Mouse (Mus musculus): ENCODE measurements at regions not wholly inside any gene's neighbourhood (a gene's known extent, or its start where the extent isn't known, plus 50 kb on each side); places are given as distances from the start of the nearest gene placed in this dataset.

DNA sequence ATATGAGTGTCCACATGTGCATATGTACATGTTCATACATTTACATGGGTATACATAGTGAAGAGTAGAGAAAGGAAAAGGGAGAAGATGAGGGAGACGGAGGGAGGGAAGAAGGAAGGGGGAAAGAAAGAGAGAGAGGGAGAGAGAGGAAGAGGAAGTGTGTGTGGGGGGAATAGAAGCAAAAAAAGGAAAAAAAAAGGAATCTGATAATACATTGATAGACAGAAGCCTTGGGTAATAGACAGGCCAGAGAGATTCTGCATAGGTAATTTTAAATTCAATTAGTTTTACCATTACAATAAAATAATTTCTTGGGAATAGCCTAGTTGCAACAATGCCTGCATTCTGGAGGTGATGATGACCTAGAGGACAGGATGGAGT lies 701.0 kb downstream of the Kcnj2 start:
- Histone ChIP-seq H3K9ac (replicated peaks) (no peak overlapping the region), H3K27me3 (no peaks in the 10 kb centered on the region), H3K27ac (no peak overlapping the region), H3K4me1 (replicated peaks) (no peaks in the 10 kb centered on the region), H3K36me3 (no peaks in the 10 kb centered on the region), H3K9me3 (no peaks in the 10 kb centered on the region), H3K4me3 (replicated peaks) (no peak overlapping the region), H3K4me2 (no peak overlapping the region)
- WGBS = 97% methylated on average over 1 of the region's 1 CpGs
- no peak for ATAC-seq (ENCODE audit: insufficient number of reproducible peaks, insufficient read depth, low FRiP score, low TSS enrichment, low read depth)

DNA sequence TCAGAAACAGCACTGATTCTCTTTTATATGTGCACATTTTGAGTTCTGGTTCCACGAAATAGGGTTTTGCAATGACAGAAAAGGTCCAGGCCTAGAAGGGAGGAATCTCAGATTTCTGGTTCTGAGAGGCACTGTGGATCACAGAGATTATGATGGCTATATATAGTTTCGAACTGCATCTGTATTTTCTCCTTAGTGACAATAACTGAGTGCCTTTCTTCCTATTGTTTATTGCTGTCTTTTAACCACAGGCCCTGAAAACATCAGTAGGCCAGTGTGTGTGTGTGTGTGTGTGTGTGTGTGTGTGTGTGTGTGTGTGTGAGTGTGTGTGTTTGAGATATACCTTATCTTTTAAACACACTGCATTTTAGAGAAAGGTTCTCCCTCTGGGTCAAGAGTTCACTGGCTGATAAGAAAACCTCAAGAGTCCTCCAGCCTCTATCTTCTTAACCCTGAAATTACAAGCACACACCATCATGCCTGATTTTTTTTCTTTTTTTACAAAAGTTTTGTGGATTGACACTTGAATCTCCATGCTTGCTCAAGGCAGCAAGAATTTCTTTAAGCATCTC lies 708.2 kb downstream of the Kcnj2 start:
- Histone ChIP-seq H3K27ac (no peak overlapping the region), H3K9me3 (no peaks in the 10 kb centered on the region), H3K27me3 (no peaks in the 10 kb centered on the region), H3K4me3 (replicated peaks) (no peak overlapping the region), H3K36me3 (no peaks in the 10 kb centered on the region), H3K9ac (replicated peaks) (no peak overlapping the region), H3K4me1 (replicated peaks) (peaks cover 8% of the 10 kb centered on the region; the same call in 1 of the 2 replicates), H3K4me2 (no peak overlapping the region)
- no peak for ATAC-seq (ENCODE audit: insufficient number of reproducible peaks, insufficient read depth, low FRiP score, low TSS enrichment, low read depth)
- WGBS = 84% methylated on average over 2 of the region's 2 CpGs

DNA sequence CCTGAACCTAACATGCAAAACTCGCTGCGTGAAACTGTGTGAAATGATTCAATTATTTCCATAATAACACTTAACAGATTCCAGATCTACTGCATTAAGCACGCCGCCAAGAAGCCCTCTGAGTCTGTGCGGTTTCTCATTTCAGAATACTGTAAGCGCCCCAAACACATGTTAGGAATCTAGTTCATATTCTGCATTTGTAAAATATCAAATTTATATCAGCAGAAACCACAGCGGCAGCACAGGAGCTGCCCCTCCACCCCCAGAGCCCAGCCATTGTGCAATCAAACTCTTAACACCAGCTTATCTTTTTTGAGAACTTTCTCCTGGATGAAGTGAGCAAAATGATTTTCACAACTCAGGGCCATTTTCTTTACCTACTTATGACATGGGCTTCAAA lies 715.4 kb downstream of the Kcnj2 start:
- Histone ChIP-seq H3K27ac (no peak overlapping the region), H3K9ac (replicated peaks) (no peak overlapping the region), H3K4me1 (replicated peaks) (peaks cover 17% of the 10 kb centered on the region), H3K36me3 (no peaks in the 10 kb centered on the region), H3K27me3 (no peaks in the 10 kb centered on the region), H3K9me3 (no peaks in the 10 kb centered on the region), H3K4me3 (replicated peaks) (no peak overlapping the region), H3K4me2 (no peak overlapping the region)
- WGBS = 44% methylated on average over 7 of the region's 7 CpGs
- ATAC-seq (ENCODE audit: insufficient number of reproducible peaks, insufficient read depth, low FRiP score, low TSS enrichment, low read depth) = no peak

DNA sequence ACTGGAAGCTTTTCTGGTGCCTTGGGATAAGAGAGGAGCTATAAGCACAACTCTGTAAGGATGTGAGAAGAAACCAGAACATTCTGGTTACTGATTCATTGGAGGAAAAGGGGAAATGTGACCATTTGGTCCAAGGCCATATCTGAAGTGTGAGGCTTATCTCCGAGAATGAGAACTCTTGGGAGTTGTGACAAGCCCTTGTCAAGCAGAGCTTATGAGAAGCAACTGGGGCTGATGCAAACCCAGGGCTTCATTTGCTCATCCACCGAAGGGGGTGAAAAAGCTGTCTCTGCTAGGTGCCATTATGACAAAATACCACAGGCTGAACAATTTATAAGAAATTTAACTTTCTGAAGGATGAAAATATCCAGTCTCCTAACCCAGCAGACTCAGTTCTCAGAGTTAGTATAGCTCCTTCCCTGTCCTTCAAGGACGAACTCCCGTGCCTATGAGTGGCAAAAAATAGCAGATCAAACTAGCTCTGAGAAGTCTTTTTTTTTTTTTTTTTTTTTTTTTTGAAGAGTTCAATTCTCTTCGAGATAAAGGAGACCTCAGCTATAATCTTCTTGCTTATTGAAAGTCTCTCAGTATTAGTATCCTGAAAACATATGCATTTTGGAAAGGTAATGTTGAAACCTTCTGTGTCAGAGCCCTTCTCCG lies 725.4 kb downstream of the Kcnj2 start:
- Histone ChIP-seq H3K4me2 (no peak overlapping the region), H3K9ac (replicated peaks) (no peak overlapping the region), H3K27me3 (no peaks in the 10 kb centered on the region; the same call in 1 of the 2 replicates), H3K27ac (no peak overlapping the region), H3K4me3 (replicated peaks) (no peak overlapping the region), H3K36me3 (no peaks in the 10 kb centered on the region), H3K9me3 (no peaks in the 10 kb centered on the region), H3K4me1 (replicated peaks) (no peaks in the 10 kb centered on the region; the same call in 1 of the 2 replicates)
- 76% methylated on average over 6 of the region's 6 CpGs for WGBS
- no peak for ATAC-seq (ENCODE audit: insufficient number of reproducible peaks, insufficient read depth, low FRiP score, low TSS enrichment, low read depth)

- Histone ChIP-seq H3K27ac (no peak overlapping the region), H3K4me2 (no peak overlapping the region), H3K36me3 (no peaks in the 10 kb centered on the region), H3K4me3 (replicated peaks) (no peak overlapping the region), H3K27me3 (no peaks in the 10 kb centered on the region), H3K9ac (replicated peaks) (no peak overlapping the region), H3K4me1 (replicated peaks) (peaks cover 6% of the 10 kb centered on the region; the same call in 1 of the 2 replicates), H3K9me3 (no peaks in the 10 kb centered on the region)
- no peak for ATAC-seq (ENCODE audit: insufficient number of reproducible peaks, insufficient read depth, low FRiP score, low TSS enrichment, low read depth)
- 87% methylated on average over 3 of the region's 3 CpGs for WGBS
These were observed 735.1 kb downstream of the Kcnj2 start for GRCm38 (mm10) chr11:111801033-111801432.

GRCm38 (mm10) chr11:111816176-111816775 lies 750.3 kb downstream of the Kcnj2 start:
- Histone ChIP-seq H3K9me3 (no peaks in the 10 kb centered on the region), H3K9ac (replicated peaks) (no peak overlapping the region), H3K4me2 (no peak overlapping the region), H3K4me1 (replicated peaks) (peaks cover 32% of the 10 kb centered on the region), H3K27me3 (no peaks in the 10 kb centered on the region), H3K36me3 (no peaks in the 10 kb centered on the region), H3K27ac (no peak overlapping the region), H3K4me3 (replicated peaks) (no peak overlapping the region)
- no peak for ATAC-seq (ENCODE audit: insufficient number of reproducible peaks, insufficient read depth, low FRiP score, low TSS enrichment, low read depth)
- WGBS = 94% methylated on average over 18 of the region's 18 CpGs

- WGBS = 2% methylated on average over 10 of the region's 10 CpGs
- Histone ChIP-seq H3K27ac (peak overlapping the region; percentile 50; the same call in 1 of the 2 replicates), H3K4me1 (replicated peaks) (peaks cover 28% of the 10 kb centered on the region), H3K9ac (replicated peaks) (no peak overlapping the region; the same call in 1 of the 2 replicates), H3K9me3 (no peaks in the 10 kb centered on the region), H3K4me3 (replicated peaks) (no peak overlapping the region), H3K4me2 (peak overlapping the region; percentile 27; the same call in 1 of the 2 replicates), H3K36me3 (no peaks in the 10 kb centered on the region), H3K27me3 (no peaks in the 10 kb centered on the region)
- no peak for ATAC-seq (ENCODE audit: insufficient number of reproducible peaks, insufficient read depth, low FRiP score, low TSS enrichment, low read depth)
These were observed 752.2 kb downstream of the Kcnj2 start for GRCm38 (mm10) chr11:111818124-111818523.

DNA sequence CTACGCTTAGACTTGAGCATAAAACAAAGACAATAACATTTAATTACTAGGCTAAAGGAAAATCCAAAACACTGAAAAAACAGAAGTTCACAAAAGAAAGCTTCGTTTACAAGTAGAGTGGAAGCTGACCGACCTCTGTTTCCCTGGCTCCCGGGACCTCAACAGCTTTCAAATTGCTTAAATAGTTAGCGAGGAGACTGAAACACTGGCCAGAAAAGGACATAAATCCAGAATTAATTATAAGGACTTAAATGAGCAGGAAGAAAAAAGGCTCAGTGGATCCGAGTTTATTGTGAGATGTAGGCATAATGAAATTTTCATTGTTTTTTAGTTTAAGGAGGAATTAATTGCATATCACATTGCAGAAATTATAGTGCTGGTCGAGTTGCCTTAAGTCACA lies 754.4 kb downstream of the Kcnj2 start:
- Histone ChIP-seq H3K27ac (no peak overlapping the region), H3K9me3 (no peaks in the 10 kb centered on the region), H3K4me3 (replicated peaks) (no peak overlapping the region), H3K4me2 (no peak overlapping the region), H3K4me1 (replicated peaks) (peaks cover 28% of the 10 kb centered on the region), H3K9ac (replicated peaks) (no peak overlapping the region), H3K27me3 (no peaks in the 10 kb centered on the region), H3K36me3 (no peaks in the 10 kb centered on the region)
- ATAC-seq (ENCODE audit: insufficient number of reproducible peaks, insufficient read depth, low FRiP score, low TSS enrichment, low read depth) = no peak
- 9% methylated on average over 7 of the region's 7 CpGs for WGBS

DNA sequence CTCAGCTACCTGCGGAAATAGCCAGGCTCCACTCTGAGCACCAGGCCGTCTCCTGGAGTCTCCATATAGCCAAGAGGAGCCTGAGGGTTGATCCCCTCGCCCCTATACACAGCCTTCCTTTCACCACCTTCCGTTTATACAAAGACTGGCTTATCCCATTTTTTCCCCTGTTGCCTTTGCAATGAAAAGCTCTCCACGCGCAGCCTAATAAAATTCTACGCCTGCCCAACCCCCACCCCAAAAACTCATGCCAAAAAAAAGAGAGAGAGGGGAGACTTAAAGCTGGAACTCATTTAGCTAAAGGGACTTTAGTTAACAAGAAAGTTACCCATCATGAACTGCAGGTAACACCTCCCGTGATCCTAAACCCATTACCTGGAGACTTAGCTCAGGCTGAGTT lies 762.5 kb downstream of the Kcnj2 start:
- Histone ChIP-seq H3K27me3 (no peaks in the 10 kb centered on the region; the same call in 1 of the 2 replicates), H3K4me3 (replicated peaks) (no peak overlapping the region), H3K9me3 (no peaks in the 10 kb centered on the region), H3K27ac (peak overlapping the region; percentile 87), H3K4me1 (replicated peaks) (peaks cover 27% of the 10 kb centered on the region), H3K9ac (replicated peaks) (no peak overlapping the region), H3K36me3 (no peaks in the 10 kb centered on the region), H3K4me2 (no peak overlapping the region)
- ATAC-seq (ENCODE audit: insufficient number of reproducible peaks, insufficient read depth, low FRiP score, low TSS enrichment, low read depth) = peak; percentile 91
- WGBS = 16% methylated on average over 8 of the region's 8 CpGs

- Histone ChIP-seq H3K36me3 (no peaks in the 10 kb centered on the region), H3K27me3 (no peaks in the 10 kb centered on the region), H3K9ac (replicated peaks) (no peak overlapping the region), H3K27ac (no peak overlapping the region), H3K9me3 (no peaks in the 10 kb centered on the region), H3K4me2 (no peak overlapping the region), H3K4me1 (replicated peaks) (peaks cover 16% of the 10 kb centered on the region), H3K4me3 (replicated peaks) (no peak overlapping the region)
- no peak for ATAC-seq (ENCODE audit: insufficient number of reproducible peaks, insufficient read depth, low FRiP score, low TSS enrichment, low read depth)
- WGBS = 49% methylated on average over 5 of the region's 5 CpGs
These were observed 773.0 kb downstream of the Kcnj2 start for GRCm38 (mm10) chr11:111838996-111839395.

GRCm38 (mm10) chr11:111843728-111844258 lies 777.8 kb downstream of the Kcnj2 start:
- peak overlapping the region; percentile 24; the same call in 1 of the 2 replicates for H3K27ac ChIP-seq
- H3K4me3 ChIP-seq (replicated peaks) = no peak overlapping the region
- no peak overlapping the region for H3K4me2 ChIP-seq
- ATAC-seq (ENCODE audit: insufficient number of reproducible peaks, insufficient read depth, low FRiP score, low TSS enrichment, low read depth) = no peak
- 11% methylated on average over 4 of the region's 4 CpGs for WGBS
- no peak overlapping the region for H3K9ac ChIP-seq (replicated peaks)
- peaks cover 27% of the 10 kb centered on the region for H3K4me1 ChIP-seq (replicated peaks)
- no peaks in the 10 kb centered on the region for H3K27me3 ChIP-seq
- no peaks in the 10 kb centered on the region for H3K36me3 ChIP-seq
- H3K9me3 ChIP-seq = no peaks in the 10 kb centered on the region

All from limb, embryonic 12.5 days (tissue).